ENCODE assay signal across 8 mouse cellular contexts in the genomic region with DNA sequence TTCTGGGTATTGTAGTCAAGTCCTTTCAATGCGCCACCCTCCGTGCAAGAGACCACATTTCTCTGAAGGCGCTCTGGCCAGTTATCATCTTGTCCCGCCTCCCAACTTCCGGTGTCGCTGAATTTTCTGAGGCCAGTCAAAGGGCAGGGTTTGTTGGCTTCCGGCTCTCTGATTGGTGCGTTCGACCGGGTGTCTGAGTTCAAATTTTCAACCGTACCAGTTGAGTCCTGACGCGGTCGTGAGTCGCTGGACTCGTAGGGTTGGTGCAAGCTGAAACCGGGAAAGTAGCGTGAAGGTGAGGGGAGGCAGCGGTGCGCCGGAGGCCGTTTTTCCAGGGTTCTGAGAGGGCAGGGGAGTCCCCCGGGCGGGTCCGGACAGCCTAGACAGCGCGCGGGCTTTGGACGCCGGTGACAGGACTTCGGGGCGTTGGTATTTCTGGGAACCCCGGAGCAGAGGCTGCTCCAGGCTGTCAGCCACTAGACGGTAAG. TPM values are rescaled to one million over a fixed set of nuclear protein-coding genes. Genes with fewer than 3 reads are reported as not detected.
DNase-seq lines count a peak whose midpoint lies in the region; ATAC-seq lines count a peak whose summit lies in the region.

A gene (plus strand): TSS at position 150 of the 488 bp plus-strand sequence.

- DNase-seq in adipocyte (ENCODE audit: low spot score) = peak; percentile 100
- peak; percentile 99 for DNase-seq in embryo, embryonic 10 days (ENCODE audit: low spot score)
- DNase-seq in gastrocnemius, postnatal 10 days = peak; percentile 93
- DNase-seq in induced T-regulatory cell, adult 2 months (ENCODE audit: low read depth) = peak; percentile 100
- DNase-seq in left cerebral cortex, adult 9 months (ENCODE audit: low spot score in 2 of 2) = peak; percentile 90 to 99
- DNase-seq in right cerebral cortex, postnatal 14 days = peak; percentile 97
- peak; percentile 96 to 97 for DNase-seq in urinary bladder, postnatal 36 days (ENCODE audit: low spot score in 2 of 2)

- peak; percentile 99 for ATAC-seq in megakaryocyte progenitor cell, adult 5-6 weeks (replicated peaks; ENCODE audit: poor library complexity)

RNA-seq across cellular contexts. Expression of the gene that starts here (rescaled TPM):
- total RNA-seq in gastrocnemius, postnatal 10 days (2021) = 10 to 100 TPM; 10.4 to 12.8 TPM
- total RNA-seq in megakaryocyte progenitor cell, adult 5-6 weeks (2015) = 104 and 111 TPM in 2 replicates
- total RNA-seq in megakaryocyte progenitor cell, adult 5-6 weeks (2017) = 112 and 114 TPM in 2 replicates

Comparison
In these comparisons a context has a peak if more than half of its experiments do, and no peak if none do; other contexts are left out.
1. Peak in every context shown above with its lines: DNase-seq and ATAC-seq.
2. RNA of the gene that starts here (total RNA-seq): 104 to 114 TPM in megakaryocyte progenitor cell, adult 5-6 weeks; 10.4 to 12.8 TPM in gastrocnemius, postnatal 10 days; every median in the first group is over 4 times any median in the second.